Mouse (Mus musculus): ENCODE measurements around the gene Intu. TPM values are rescaled to one million over a fixed set of nuclear protein-coding genes. Genes with fewer than 3 reads are reported as not detected.

Gene Intu
- polyA plus RNA-seq, 1 experiment from 2014 or later: 6.5 TPM

DNA sequence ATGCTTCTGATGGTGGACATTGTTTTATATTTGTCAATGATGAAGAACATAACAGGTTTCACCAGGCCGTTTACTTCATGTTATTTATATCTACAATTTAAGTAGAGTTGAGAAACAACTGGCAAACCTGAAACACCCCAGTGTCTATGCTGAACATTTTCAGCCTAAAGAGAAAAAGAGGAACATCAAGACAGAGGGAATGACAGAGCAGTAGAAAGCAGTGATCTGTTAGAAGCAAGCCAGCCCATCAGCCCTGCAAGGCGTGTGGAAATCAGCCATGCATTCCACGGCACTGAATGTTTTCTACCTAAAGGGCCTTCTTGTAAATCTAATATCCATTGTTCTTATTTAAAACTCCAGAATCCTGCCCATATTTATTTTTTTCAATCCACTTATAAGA is 12.8 kb upstream of the Intu start:
- ATAC-seq (ENCODE audit: low FRiP score, low read depth): no peak
- H3K9me3 ChIP-seq: no peaks in the 10 kb centered on the region

DNA sequence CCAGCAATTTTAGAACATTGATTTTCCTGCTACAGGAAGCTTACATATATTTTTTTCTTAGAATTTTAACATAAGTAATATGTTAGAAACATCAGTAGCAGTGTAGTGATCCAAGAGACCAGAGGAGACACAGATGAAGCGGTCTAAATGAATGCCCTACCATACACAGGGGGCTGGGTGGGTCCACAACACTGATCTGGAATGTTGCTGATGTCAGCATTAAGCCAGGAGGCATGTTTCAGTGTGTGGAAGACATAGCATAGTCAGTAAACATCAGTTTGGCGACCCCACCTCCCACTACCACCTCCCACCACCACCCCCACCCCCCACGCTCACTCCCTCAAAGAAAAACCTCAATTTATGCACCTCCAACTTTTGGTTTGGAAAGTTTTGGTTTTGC is 11.5 kb upstream of the Intu start:
- Histone ChIP-seq H3K9me3 (no peaks in the 10 kb centered on the region), H3K4me1 (no peaks in the 10 kb centered on the region), H3K27me3 (no peaks in the 10 kb centered on the region), H3K4me3 (no peak overlapping the region), H3K4me2 (replicated peaks) (no peak overlapping the region), H3K27ac (replicated peaks) (no peak overlapping the region), H3K9ac (replicated peaks) (no peak overlapping the region), H3K36me3 (no peaks in the 10 kb centered on the region)
- ATAC-seq (ENCODE audit: low FRiP score, low read depth): no peak
- WGBS: 79% methylated on average over 3 of the region's 3 CpGs

More for the DNA sequence above, 12.8 kb upstream of the Intu start:
- H3K36me3 ChIP-seq: no peaks in the 10 kb centered on the region
- no peak overlapping the region for H3K27ac ChIP-seq (replicated peaks)
- no peaks in the 10 kb centered on the region for H3K4me1 ChIP-seq
- 85% methylated on average over 3 of the region's 3 CpGs for WGBS
- H3K9ac ChIP-seq (replicated peaks): no peak overlapping the region
- no peaks in the 10 kb centered on the region for H3K27me3 ChIP-seq
- H3K4me3 ChIP-seq: no peak overlapping the region
- H3K4me2 ChIP-seq (replicated peaks): no peak overlapping the region

DNA sequence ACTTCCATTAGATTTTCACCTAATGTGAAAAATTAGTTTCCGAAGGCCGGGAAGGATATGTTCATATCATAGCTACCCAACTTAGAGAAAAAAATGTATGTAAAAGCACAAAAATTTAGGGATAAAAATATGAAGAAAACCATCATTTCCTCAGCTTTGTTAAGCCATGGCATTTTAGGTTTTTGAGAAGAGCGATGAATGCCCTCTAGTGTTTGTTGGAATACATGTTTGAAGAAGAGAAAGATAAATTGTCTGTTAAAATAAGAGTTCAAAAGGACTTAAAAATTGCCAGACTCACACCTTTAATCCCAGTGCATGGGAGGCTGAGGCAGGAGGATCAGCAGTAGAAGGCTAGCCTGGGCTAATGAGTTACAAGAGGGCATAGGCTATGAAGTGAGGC is 10.5 kb upstream of the Intu start:
- WGBS: 94% methylated on average over 3 of the region's 3 CpGs
- Histone ChIP-seq H3K4me2 (replicated peaks) (no peak overlapping the region), H3K36me3 (no peaks in the 10 kb centered on the region), H3K4me1 (no peaks in the 10 kb centered on the region), H3K27ac (replicated peaks) (no peak overlapping the region), H3K4me3 (no peak overlapping the region), H3K9me3 (no peaks in the 10 kb centered on the region), H3K27me3 (no peaks in the 10 kb centered on the region), H3K9ac (replicated peaks) (no peak overlapping the region)
- no peak for ATAC-seq (ENCODE audit: low FRiP score, low read depth)

DNA sequence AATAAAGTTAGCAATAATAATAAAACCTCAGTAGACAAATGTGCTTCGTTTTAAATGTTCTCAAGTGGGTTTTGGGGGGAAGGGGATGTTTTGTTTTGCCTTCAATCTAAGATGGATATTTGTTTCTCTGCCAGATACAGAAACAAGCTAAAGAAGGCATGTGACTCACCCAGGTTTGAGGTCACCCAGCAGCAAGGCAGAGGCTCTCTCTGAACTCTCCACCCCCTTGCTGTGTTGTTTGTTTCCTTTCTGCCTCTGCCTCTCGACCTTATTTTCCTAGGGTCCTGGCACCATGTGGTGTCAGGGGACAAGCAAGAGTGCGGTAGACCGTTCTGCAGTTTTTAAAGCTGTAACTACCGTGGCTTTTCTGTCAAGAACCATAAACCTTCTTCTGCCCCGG is 8.6 kb upstream of the Intu start:
- no peak overlapping the region for H3K4me2 ChIP-seq (replicated peaks)
- WGBS: 47% methylated on average over 6 of the region's 6 CpGs
- no peak for ATAC-seq (ENCODE audit: low FRiP score, low read depth)

DNA sequence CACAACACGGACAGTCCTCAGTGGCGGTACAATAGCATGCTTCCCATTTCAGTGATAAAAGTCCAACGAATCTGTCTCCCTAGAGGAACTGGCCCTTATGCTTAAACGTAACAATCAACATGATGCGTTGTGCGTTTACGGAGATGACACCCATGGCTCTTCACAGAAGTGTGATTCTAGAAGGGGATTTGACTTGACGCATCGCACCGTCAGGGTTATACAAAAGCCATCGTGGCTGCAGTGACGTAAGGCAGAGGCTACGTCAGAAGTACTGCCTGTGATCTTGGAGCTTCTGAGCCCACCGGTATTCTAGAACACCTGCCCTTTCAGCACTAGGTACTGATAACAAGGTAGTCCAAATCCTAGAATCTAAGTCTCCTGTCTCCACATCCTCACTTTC is 8.2 kb upstream of the Intu start:
- peaks cover 12% of the 10 kb centered on the region; the same call in 1 of the 2 replicates for H3K27me3 ChIP-seq
- H3K9me3 ChIP-seq: no peaks in the 10 kb centered on the region
- 70% methylated on average over 14 of the region's 14 CpGs for WGBS
- no peaks in the 10 kb centered on the region for H3K36me3 ChIP-seq
- H3K4me2 ChIP-seq (replicated peaks): no peak overlapping the region
- H3K4me3 ChIP-seq: no peak overlapping the region
- H3K27ac ChIP-seq (replicated peaks): no peak overlapping the region
- no peak overlapping the region; the same call in 1 of the 2 replicates for H3K9ac ChIP-seq (replicated peaks)
- ATAC-seq (ENCODE audit: low FRiP score, low read depth): no peak
- H3K4me1 ChIP-seq: no peaks in the 10 kb centered on the region

More for the DNA sequence above, 8.6 kb upstream of the Intu start:
- no peaks in the 10 kb centered on the region for H3K9me3 ChIP-seq
- no peaks in the 10 kb centered on the region for H3K36me3 ChIP-seq
- H3K27me3 ChIP-seq: 0 out of 2 replicates have a peak, but pooled peaks cover 10% of the 10 kb centered on the region
- H3K4me3 ChIP-seq: no peak overlapping the region
- no peak overlapping the region; the same call in 1 of the 2 replicates for H3K9ac ChIP-seq (replicated peaks)
- no peak overlapping the region for H3K27ac ChIP-seq (replicated peaks)
- H3K4me1 ChIP-seq: no peaks in the 10 kb centered on the region

DNA sequence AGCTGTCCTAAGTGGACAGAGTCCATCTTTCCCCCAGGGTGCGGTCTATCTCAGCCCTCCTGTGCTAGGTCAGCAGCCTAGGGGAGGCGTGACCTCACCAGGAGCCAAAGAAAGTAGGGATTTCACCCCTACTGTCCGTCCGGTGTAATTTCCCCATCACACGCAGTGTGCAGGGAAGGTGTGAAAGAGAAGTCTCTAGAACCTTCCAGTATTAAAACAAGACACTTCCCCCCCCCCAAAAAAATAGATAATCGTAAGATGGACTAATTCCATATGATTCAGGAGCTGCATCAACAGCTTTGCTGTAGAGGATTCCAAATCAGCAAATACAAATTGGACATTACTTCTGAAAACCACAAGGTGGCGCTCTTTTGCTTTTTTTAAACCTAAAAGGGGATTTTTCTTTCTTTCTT is 7.7 kb upstream of the Intu start:
- no peak for ATAC-seq (ENCODE audit: low FRiP score, low read depth)
- 19% methylated on average over 7 of the region's 7 CpGs for WGBS
- 0 out of 2 replicates have a peak, but pooled peaks cover 2% of the 10 kb centered on the region for H3K4me1 ChIP-seq
- 0 out of 2 replicates have a peak overlapping the region, but pooled peaks have one; percentile 10 for H3K4me2 ChIP-seq (replicated peaks)
- no peak overlapping the region for H3K27ac ChIP-seq (replicated peaks)
- no peaks in the 10 kb centered on the region for H3K36me3 ChIP-seq
- no peak overlapping the region for H3K4me3 ChIP-seq
- H3K27me3 ChIP-seq: peaks cover 15% of the 10 kb centered on the region; the same call in 1 of the 2 replicates
- H3K9me3 ChIP-seq: no peaks in the 10 kb centered on the region
- no peak overlapping the region for H3K9ac ChIP-seq (replicated peaks)

DNA sequence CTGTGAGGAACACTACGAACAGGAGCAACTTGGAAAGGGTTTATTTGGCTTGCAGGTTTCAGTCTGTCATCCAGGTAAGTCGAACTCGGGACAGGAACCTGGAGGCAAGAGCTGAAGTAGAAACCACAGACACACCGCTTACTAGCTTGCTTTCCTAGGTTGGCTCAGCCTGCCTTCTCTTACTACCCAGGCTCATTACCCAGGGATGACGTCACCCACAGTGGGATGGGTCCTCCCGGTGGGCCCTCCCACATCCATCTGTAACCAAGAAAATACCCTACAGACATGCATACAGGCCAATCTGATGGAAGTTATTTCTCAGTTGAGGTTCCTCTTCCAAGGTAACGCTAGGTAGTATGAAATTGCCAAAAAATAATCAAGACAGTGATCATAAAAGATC is 6.2 kb upstream of the Intu start:
- 85% methylated on average over 7 of the region's 7 CpGs for WGBS
- no peak overlapping the region for H3K4me3 ChIP-seq
- H3K27ac ChIP-seq (replicated peaks): no peak overlapping the region
- no peak for ATAC-seq (ENCODE audit: low FRiP score, low read depth)
- H3K27me3 ChIP-seq: peaks cover 28% of the 10 kb centered on the region
- H3K9me3 ChIP-seq: peaks cover 4% of the 10 kb centered on the region; the same call in 1 of the 2 replicates
- H3K4me1 ChIP-seq: 0 out of 2 replicates have a peak, but pooled peaks cover 5% of the 10 kb centered on the region
- H3K4me2 ChIP-seq (replicated peaks): no peak overlapping the region
- H3K9ac ChIP-seq (replicated peaks): no peak overlapping the region
- no peaks in the 10 kb centered on the region for H3K36me3 ChIP-seq

DNA sequence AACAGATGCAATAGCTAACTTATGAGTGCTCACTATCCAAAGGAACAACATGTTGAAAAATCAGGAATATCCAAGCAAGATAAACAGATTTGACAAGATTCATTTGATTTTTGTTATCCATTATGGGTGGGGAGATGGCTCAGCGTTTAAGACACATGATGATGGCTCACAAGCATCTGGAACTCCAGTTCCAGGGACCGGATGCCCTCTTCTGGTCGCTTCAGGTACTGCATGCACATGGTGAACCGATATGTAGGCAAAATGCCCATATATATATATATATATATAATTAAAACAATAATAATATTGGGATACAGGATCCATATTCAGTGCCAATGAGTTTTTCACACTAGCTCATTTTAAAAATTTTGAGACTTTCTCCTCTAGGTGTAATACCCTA is 5.7 kb upstream of the Intu start:
- no peak overlapping the region for H3K9ac ChIP-seq (replicated peaks)
- 22% methylated on average over 4 of the region's 4 CpGs for WGBS
- no peaks in the 10 kb centered on the region for H3K36me3 ChIP-seq
- H3K27me3 ChIP-seq: peaks cover 31% of the 10 kb centered on the region
- no peak overlapping the region for H3K4me2 ChIP-seq (replicated peaks)
- 0 out of 2 replicates have a peak, but pooled peaks cover 5% of the 10 kb centered on the region for H3K4me1 ChIP-seq
- H3K27ac ChIP-seq (replicated peaks): no peak overlapping the region
- H3K4me3 ChIP-seq: no peak overlapping the region
- H3K9me3 ChIP-seq: peaks cover 4% of the 10 kb centered on the region; the same call in 1 of the 2 replicates
- no peak for ATAC-seq (ENCODE audit: low FRiP score, low read depth)

DNA sequence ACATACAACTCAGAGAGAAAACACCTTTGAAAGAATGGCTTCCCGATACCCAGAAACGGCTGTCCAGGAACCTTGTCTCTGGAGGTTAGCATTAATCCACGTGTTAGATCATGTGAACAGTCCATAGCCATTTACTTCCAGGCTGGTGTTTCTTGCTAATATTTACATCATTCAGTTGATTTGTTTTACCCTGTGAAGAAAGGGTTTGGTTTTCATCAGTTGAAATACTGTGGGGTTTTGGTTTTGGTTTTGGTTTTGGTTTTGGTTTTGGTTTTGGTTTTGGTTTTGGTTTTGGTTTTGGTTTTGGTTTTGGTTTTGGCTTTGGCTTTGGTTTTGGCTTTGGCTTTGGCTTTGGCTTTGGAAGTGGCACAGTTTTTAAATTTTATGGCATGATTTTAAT is 5.0 kb upstream of the Intu start:
- Histone ChIP-seq H3K27me3 (peaks cover 35% of the 10 kb centered on the region), H3K27ac (replicated peaks) (no peak overlapping the region), H3K9ac (replicated peaks) (no peak overlapping the region), H3K4me2 (replicated peaks) (no peak overlapping the region), H3K9me3 (peaks cover 4% of the 10 kb centered on the region; the same call in 1 of the 2 replicates), H3K36me3 (no peaks in the 10 kb centered on the region), H3K4me3 (no peak overlapping the region), H3K4me1 (peaks cover 7% of the 10 kb centered on the region)
- 89% methylated on average over 3 of the region's 3 CpGs for WGBS
- ATAC-seq (ENCODE audit: low FRiP score, low read depth): no peak

DNA sequence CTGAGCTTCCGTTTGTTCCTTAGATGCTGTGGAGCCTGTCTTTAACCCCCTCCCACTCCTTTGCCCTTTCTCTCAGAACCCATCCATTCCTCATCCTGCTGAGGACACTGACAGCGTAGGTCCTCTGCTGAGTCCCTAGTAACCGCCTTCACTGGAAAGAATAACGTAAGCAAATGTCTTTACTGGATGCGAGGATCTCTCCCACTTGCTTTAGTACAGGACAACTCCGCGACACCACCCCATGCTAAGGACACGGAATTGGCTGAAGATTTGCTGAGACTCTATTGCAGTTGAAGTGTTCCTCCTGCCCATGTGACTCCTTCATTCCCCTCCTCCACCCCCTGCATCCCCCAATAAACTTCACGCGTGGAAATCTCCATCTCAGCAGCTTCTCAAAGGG is 3.9 kb upstream of the Intu start:
- Histone ChIP-seq H3K27ac (replicated peaks) (no peak overlapping the region), H3K9me3 (peaks cover 4% of the 10 kb centered on the region; the same call in 1 of the 2 replicates), H3K27me3 (peaks cover 46% of the 10 kb centered on the region), H3K4me2 (replicated peaks) (no peak overlapping the region), H3K9ac (replicated peaks) (no peak overlapping the region), H3K36me3 (no peaks in the 10 kb centered on the region), H3K4me3 (no peak overlapping the region), H3K4me1 (peaks cover 18% of the 10 kb centered on the region)
- WGBS: 71% methylated on average over 10 of the region's 10 CpGs
- no peak for ATAC-seq (ENCODE audit: low FRiP score, low read depth)

DNA sequence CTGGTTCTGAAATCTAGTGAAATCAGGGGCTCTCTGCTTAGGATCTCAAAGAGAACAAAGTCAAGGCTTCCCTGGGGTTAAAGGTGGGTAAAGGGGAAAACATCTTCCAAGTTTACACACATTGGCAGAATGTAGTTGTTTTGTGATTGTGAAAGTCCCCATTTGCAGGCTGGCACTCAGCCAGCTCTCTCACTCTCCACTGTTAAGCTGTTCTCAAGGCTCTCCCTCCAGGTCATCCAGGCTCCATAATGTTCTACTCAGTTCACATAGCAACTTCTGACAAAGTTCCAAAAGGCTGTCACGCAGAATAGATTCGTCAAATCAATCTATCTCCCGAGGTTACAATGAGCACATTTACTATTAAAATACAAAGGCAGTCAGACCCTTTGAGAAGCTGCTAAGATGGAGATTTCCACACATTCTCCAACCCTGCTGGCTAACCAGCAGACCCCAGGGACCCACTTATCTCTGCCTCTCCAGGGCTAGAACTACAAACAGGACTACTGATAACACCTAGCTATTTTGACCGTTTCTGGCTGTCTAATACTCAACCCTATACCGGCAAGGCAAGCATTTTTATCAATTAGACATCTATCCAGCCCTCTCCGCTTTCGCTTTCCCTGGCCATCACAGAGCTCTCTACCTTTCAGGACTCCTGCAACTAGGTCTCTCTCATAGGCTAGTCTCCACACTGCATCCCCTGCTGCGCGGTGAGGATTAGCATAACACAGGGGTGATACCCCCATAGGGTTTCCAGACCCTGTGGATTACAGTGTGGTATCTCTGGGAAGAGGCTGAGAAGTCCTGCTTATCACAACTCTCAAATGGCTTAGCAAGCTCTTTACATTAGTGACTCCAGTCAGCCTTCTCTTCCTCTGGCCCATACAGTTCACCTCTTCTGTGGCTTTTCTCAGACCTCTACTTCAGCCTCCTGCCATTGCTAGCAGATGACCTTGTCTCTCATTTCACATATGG is 2.8 kb upstream of the Intu start:
- no peak overlapping the region for H3K4me3 ChIP-seq
- H3K9ac ChIP-seq (replicated peaks): no peak overlapping the region
- H3K36me3 ChIP-seq: no peaks in the 10 kb centered on the region
- H3K9me3 ChIP-seq: peaks cover 4% of the 10 kb centered on the region; the same call in 1 of the 2 replicates
- WGBS: 30% methylated on average over 9 of the region's 9 CpGs
- ATAC-seq (ENCODE audit: low FRiP score, low read depth): no peak
- H3K27me3 ChIP-seq: peaks cover 54% of the 10 kb centered on the region
- peaks cover 26% of the 10 kb centered on the region for H3K4me1 ChIP-seq
- no peak overlapping the region for H3K4me2 ChIP-seq (replicated peaks)
- H3K27ac ChIP-seq (replicated peaks): no peak overlapping the region

DNA sequence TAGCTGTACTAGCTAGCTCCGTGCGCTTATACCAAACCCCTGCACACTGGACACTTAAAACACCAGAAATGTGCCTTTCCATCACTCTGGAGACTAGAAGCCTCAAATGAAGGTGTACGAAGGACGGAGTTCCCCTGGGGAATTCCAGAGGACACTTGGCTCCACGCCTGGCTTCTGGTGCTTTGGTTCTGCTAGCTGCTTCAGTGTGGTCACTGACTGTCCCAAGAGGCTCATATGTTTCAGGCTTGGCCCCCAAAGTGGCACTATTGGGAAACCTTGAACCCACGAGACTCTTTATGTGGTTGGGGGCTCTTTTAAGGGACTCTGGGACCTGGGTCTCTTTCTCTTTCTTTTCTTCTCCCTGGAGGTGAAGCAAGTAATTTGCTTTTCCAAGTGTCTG is 2.1 kb upstream of the Intu start:
- H3K27me3 ChIP-seq: peaks cover 57% of the 10 kb centered on the region
- ATAC-seq (ENCODE audit: low FRiP score, low read depth): no peak
- no peaks in the 10 kb centered on the region for H3K36me3 ChIP-seq
- peaks cover 4% of the 10 kb centered on the region; the same call in 1 of the 2 replicates for H3K9me3 ChIP-seq
- WGBS: 77% methylated on average over 6 of the region's 6 CpGs
- no peak overlapping the region for H3K4me2 ChIP-seq (replicated peaks)
- H3K4me3 ChIP-seq: no peak overlapping the region
- H3K9ac ChIP-seq (replicated peaks): no peak overlapping the region
- peaks cover 26% of the 10 kb centered on the region for H3K4me1 ChIP-seq
- no peak overlapping the region for H3K27ac ChIP-seq (replicated peaks)

All from midbrain, embryonic 12.5 days (tissue).